Mouse (Mus musculus): ENCODE data around the gene Nectin4.

DNA sequence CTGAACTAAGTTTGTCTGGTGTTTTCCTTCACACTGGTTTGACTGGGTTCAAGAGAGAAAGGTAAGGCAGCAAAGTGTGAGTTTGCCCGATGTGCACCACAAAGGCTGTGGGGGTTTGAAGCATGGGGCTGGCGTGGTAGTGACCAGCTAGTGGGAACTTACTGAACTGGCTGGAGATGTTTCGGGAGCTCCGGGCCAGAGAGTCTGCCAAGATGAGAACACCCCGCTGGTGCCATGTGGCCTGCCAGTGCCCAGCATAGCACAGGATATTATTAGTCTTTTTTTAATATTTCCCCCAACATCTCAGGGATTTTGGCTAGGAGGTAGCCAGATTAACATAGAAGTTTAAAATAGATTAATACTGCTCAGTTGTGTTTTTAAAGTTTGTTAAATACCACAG, 49.7 kb upstream of the Nectin4 start:
- TF ChIP-seq CTCF (IDR thresholded peaks at IDR 0.05; ENCODE audit: extremely low read depth, insufficient read length, insufficient replicate concordance, low read depth, low read length) (no peak), POLR2A (IDR thresholded peaks at IDR 0.05; ENCODE audit: low read depth, low read length) (no peak)
